Mouse (Mus musculus): ENCODE measurements around the gene Susd4.

GRCm38 (mm10) chr1:182840011-182840410 is 76.4 kb downstream of the Susd4 start:
- no peak for TF ChIP-seq MEF2A (IDR thresholded peaks at IDR 0.05; ENCODE audit: borderline replicate concordance, low read depth, low read length)
- TF ChIP-seq TCF12 (IDR thresholded peaks at IDR 0.05; ENCODE audit: low read depth, low read length), result no peak
- TF ChIP-seq CHD1 (IDR thresholded peaks at IDR 0.05; ENCODE audit: low read depth, low read length), result no peak
- TF ChIP-seq CTCF (conservative IDR thresholded peaks at IDR 0.05 in 1 of 2, IDR thresholded peaks at IDR 0.05 in 1 of 2; ENCODE audit: low read depth in 2 of 2, low read length in 2 of 2), result no peak
- TF ChIP-seq JUN (IDR thresholded peaks at IDR 0.05; ENCODE audit: insufficient read depth, low read depth, low read length), result no peak
- TF ChIP-seq POLR2A (IDR thresholded peaks at IDR 0.05; ENCODE audit: low read depth, low read length), result no peak
- TF ChIP-seq ETS1 (conservative IDR thresholded peaks at IDR 0.05; ENCODE audit: low read depth, low read length), result no peak
- no peak for TF ChIP-seq EP300 (IDR thresholded peaks at IDR 0.05; ENCODE audit: low read length)
- no peak for TF ChIP-seq MAX (IDR thresholded peaks at IDR 0.05; ENCODE audit: low read length)
- TF ChIP-seq KAT2A (IDR thresholded peaks at IDR 0.05; ENCODE audit: insufficient replicate concordance, low read length), result no peak
- no peak for TF ChIP-seq MYC (IDR thresholded peaks at IDR 0.05; ENCODE audit: low read depth, low read length)
- TF ChIP-seq RAD21 (IDR thresholded peaks at IDR 0.05; ENCODE audit: low read depth, low read length), result no peak
- no peak for TF ChIP-seq ZC3H11A (IDR thresholded peaks at IDR 0.05; ENCODE audit: low read depth, low read length)
- TF ChIP-seq UBTF (IDR thresholded peaks at IDR 0.05; ENCODE audit: low read depth, low read length), result no peak

Data from CH12.LX (cell line).